Mouse (Mus musculus): ENCODE results near the gene Farp1. TPM values are rescaled to one million over a fixed set of nuclear protein-coding genes. Genes with fewer than 3 reads are reported as not detected.

Gene Farp1
- polyA plus RNA-seq, 1 experiment from 2014 or later, result 8.8 TPM

DNA sequence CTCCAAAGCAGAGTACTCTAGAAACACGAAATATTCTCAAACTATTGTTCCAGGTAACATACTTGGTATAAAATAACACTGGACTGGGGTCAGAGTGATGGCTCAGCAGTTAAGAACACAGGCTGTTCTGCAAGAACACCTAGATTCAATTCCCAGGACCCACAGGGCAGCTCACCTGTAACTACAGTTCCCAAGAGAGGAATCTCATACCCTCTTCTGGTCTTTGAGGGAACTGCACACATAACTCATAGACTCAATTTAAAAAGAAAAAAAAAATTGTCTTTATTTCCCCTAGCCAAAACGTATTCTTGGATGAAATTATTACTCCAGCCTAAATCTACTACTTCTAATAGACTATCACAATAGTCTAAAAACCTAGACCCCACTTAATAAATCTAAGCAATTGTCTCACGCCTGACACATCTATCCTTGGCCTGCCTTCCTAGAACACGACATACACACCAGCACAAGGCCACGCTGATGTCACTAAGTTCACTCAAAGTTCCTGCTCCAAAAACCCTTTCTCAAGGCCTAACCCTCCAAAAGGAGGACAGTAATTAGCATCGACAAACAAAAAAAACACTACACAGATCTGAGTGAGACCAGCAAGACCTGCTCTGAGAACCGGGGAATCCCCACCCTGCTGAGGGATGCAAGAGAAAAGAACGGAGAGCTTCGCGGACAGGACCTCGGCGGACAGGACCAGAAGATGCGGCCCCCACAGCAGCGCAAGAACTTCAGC is 250.6 kb downstream of the Farp1 start:
- Histone ChIP-seq H3K36me3 (peaks cover 83% of the 10 kb centered on the region), H3K9me3 (replicated peaks) (no peaks in the 10 kb centered on the region), H3K27ac (no peak overlapping the region), H3K4me3 (no peak overlapping the region), H3K9ac (no peak overlapping the region), H3K4me1 (no peaks in the 10 kb centered on the region), H3K4me2 (no peak overlapping the region), H3K27me3 (replicated peaks) (no peaks in the 10 kb centered on the region)
- WGBS (ENCODE audit: insufficient replicate concordance), result 92% methylated on average over 14 of the region's 14 CpGs
- no peak for ATAC-seq

GRCm38 (mm10) chr14:121291881-121292280 is 256.9 kb downstream of the Farp1 start:
- H3K9me3 ChIP-seq (replicated peaks), result no peaks in the 10 kb centered on the region
- H3K4me1 ChIP-seq, result no peaks in the 10 kb centered on the region
- H3K4me2 ChIP-seq, result no peak overlapping the region
- H3K27ac ChIP-seq, result no peak overlapping the region
- no peak overlapping the region for H3K9ac ChIP-seq
- H3K4me3 ChIP-seq, result no peak overlapping the region
- no peak for ATAC-seq
- no peaks in the 10 kb centered on the region for H3K27me3 ChIP-seq (replicated peaks)
- 90% methylated on average over 8 of the region's 8 CpGs for WGBS (ENCODE audit: insufficient replicate concordance)
- peaks cover 93% of the 10 kb centered on the region for H3K36me3 ChIP-seq

GRCm38 (mm10) chr14:121292391-121292790 is 257.4 kb downstream of the Farp1 start:
- no peak for ATAC-seq
- H3K9me3 ChIP-seq (replicated peaks), result no peaks in the 10 kb centered on the region

DNA sequence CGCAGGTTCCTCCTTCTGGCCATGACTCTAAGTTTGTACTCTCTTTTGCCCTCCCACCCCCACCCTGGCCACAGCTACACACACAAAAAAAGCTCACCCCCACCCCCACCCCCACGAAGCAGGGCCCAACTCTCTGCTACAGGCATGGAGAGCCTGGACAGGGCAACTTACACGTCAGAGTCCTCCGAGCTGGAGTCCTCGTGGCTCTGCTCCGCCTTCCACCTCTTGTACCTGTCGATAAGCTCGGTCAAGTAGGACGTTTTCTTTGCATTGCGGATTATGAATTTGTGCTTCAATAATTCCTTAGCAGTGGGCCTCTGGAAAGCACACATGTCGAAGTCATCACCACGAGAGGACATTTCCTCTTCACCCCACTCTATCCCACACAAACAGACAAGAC is 259.5 kb downstream of the Farp1 start:
- Histone ChIP-seq H3K9me3 (replicated peaks) (no peaks in the 10 kb centered on the region), H3K27ac (no peak overlapping the region), H3K4me2 (no peak overlapping the region), H3K27me3 (replicated peaks) (no peaks in the 10 kb centered on the region), H3K36me3 (peaks cover 98% of the 10 kb centered on the region), H3K4me3 (no peak overlapping the region), H3K4me1 (peaks cover 16% of the 10 kb centered on the region), H3K9ac (no peak overlapping the region)
- 85% methylated on average over 12 of the region's 12 CpGs for WGBS (ENCODE audit: insufficient replicate concordance)
- ATAC-seq, result no peak

More at GRCm38 (mm10) chr14:121292391-121292790, 257.4 kb downstream of the Farp1 start:
- H3K4me3 ChIP-seq, result no peak overlapping the region
- no peak overlapping the region for H3K4me2 ChIP-seq
- peaks cover 93% of the 10 kb centered on the region for H3K36me3 ChIP-seq
- 89% methylated on average over 3 of the region's 3 CpGs for WGBS (ENCODE audit: insufficient replicate concordance)
- H3K27ac ChIP-seq, result no peak overlapping the region
- H3K4me1 ChIP-seq, result no peaks in the 10 kb centered on the region
- H3K9ac ChIP-seq, result no peak overlapping the region
- no peaks in the 10 kb centered on the region for H3K27me3 ChIP-seq (replicated peaks)

DNA sequence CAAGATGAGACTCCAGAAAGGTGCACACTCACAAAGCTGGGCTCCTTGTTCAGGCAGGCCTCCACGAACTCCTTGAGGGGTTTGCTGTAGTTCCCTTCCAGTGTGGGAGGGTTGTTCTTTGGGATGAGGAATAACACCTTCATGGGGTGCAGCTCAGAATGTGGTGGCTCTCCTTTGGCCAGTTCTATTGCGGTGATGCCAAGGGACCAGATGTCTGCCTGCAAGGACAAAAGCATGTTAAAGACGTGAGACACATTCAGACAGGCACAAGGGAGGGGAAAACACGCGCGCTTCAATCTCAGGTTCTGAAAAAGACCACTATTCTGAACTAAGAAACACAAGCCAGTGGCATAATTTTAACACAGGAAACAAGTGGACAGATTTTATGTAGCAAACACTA is 262.1 kb downstream of the Farp1 start:
- Histone ChIP-seq H3K36me3 (peaks cover 98% of the 10 kb centered on the region), H3K9me3 (replicated peaks) (no peaks in the 10 kb centered on the region), H3K27ac (no peak overlapping the region), H3K9ac (no peak overlapping the region), H3K4me1 (peaks cover 18% of the 10 kb centered on the region), H3K4me2 (no peak overlapping the region), H3K4me3 (no peak overlapping the region), H3K27me3 (replicated peaks) (no peaks in the 10 kb centered on the region)
- WGBS (ENCODE audit: insufficient replicate concordance), result 91% methylated on average over 6 of the region's 6 CpGs
- no peak for ATAC-seq

GRCm38 (mm10) chr14:121298537-121298936 is 263.5 kb downstream of the Farp1 start:
- ATAC-seq, result peak; percentile 59
- peaks cover 18% of the 10 kb centered on the region for H3K4me1 ChIP-seq
- H3K4me3 ChIP-seq, result no peak overlapping the region
- WGBS (ENCODE audit: insufficient replicate concordance), result 52% methylated on average over 5 of the region's 5 CpGs
- H3K4me2 ChIP-seq, result no peak overlapping the region
- no peaks in the 10 kb centered on the region for H3K27me3 ChIP-seq (replicated peaks)
- H3K36me3 ChIP-seq, result peaks cover 94% of the 10 kb centered on the region
- H3K9me3 ChIP-seq (replicated peaks), result no peaks in the 10 kb centered on the region
- no peak overlapping the region for H3K9ac ChIP-seq
- 0 out of 2 replicates have a peak overlapping the region, but pooled peaks have one; percentile 5 for H3K27ac ChIP-seq

DNA sequence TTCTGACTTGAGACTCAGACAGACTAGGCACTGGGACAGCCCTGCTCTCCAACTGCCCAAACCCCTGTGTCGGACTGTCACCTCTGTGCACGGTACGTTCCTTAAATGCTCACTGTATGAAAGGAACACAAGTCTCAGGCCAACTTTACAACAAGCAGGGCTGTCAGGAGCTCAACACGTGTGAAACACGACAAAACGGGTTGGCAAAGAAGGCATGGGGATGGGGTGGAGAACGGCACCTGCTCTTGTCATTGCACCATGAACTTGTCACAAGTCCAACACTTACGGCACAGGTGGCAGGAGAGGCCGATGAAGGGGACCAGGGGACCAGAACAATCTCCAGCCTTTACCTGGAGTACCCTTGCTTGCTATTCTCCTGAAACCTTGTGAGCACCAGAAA is 264.1 kb downstream of the Farp1 start:
- H3K27ac ChIP-seq, result 0 out of 2 replicates have a peak overlapping the region, but pooled peaks have one; percentile 5
- H3K9me3 ChIP-seq (replicated peaks), result no peaks in the 10 kb centered on the region
- no peak overlapping the region for H3K4me3 ChIP-seq
- peaks cover 89% of the 10 kb centered on the region for H3K36me3 ChIP-seq
- 0 out of 2 replicates have a peak, but pooled peaks have one; percentile 2 for ATAC-seq
- 91% methylated on average over 9 of the region's 9 CpGs for WGBS (ENCODE audit: insufficient replicate concordance)
- H3K27me3 ChIP-seq (replicated peaks), result no peaks in the 10 kb centered on the region
- no peak overlapping the region for H3K4me2 ChIP-seq
- peaks cover 18% of the 10 kb centered on the region for H3K4me1 ChIP-seq
- H3K9ac ChIP-seq, result no peak overlapping the region

DNA sequence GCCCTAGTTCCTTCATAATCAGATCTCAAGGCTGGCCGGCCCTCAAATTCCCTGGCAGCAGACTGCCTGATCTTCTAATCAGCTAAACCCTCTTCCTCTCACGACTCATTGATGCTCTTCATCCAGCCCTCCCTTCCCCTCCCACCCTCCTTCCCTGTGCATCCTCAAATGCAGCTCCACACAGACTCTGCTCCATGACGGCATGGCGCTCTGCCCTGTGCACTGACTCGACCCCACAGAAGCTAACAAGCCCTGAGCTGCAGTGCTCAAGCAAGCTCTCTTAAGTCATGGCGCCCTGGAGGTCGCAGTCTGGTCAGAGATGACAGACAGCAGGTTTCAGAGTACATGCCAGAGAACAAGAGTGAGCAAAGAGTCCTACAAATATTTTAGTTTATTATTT is 269.5 kb downstream of the Farp1 start:
- no peaks in the 10 kb centered on the region for H3K27me3 ChIP-seq (replicated peaks)
- H3K9me3 ChIP-seq (replicated peaks), result no peaks in the 10 kb centered on the region
- H3K4me1 ChIP-seq, result peaks cover 10% of the 10 kb centered on the region
- H3K36me3 ChIP-seq, result peaks cover 52% of the 10 kb centered on the region
- H3K9ac ChIP-seq, result no peak overlapping the region
- no peak overlapping the region for H3K4me2 ChIP-seq
- 0 out of 2 replicates have a peak, but pooled peaks have one; percentile 28 for ATAC-seq
- H3K27ac ChIP-seq, result no peak overlapping the region
- no peak overlapping the region for H3K4me3 ChIP-seq
- WGBS (ENCODE audit: insufficient replicate concordance), result 57% methylated on average over 7 of the region's 7 CpGs

DNA sequence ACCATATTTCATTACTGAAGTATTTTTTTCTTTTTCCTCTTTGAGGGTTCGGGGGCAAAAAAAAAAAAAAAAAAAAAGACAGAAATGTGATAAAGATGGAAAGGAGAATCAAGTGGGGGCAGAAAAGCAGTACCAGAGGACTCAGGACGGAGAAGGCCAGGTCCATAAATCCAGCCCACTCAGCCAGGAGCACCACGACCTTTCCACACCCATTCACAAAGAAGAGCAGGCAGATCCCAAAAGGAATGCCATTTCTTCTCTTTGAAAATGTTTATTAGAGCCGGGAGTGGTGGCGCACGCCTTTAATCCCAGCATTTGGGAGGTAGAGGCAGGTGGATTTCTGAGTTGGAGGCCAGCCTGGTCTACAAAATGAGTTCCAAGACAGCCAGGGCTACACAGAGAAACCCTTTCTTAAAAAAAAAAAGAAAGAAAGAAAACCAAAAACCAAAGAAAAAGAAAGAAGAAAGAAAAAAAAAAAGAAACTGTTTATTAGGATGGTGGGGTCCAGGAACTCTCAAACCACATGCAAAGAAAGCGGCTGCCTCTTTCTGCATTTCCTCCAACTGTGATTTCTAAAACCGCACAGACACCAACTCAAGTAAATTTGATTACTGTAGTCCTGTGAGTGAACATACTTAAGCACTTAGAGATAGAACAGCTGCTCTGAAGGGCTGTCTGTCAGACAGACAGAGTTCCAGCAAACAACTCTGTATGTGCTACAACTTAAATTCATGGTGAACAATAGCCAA is 270.5 kb downstream of the Farp1 start:
- H3K27ac ChIP-seq, result no peak overlapping the region
- H3K4me3 ChIP-seq, result no peak overlapping the region
- no peak for ATAC-seq
- H3K36me3 ChIP-seq, result peaks cover 43% of the 10 kb centered on the region
- 77% methylated on average over 8 of the region's 8 CpGs for WGBS (ENCODE audit: insufficient replicate concordance)
- no peak overlapping the region for H3K9ac ChIP-seq
- H3K4me1 ChIP-seq, result peaks cover 18% of the 10 kb centered on the region
- no peaks in the 10 kb centered on the region for H3K9me3 ChIP-seq (replicated peaks)
- H3K4me2 ChIP-seq, result no peak overlapping the region
- H3K27me3 ChIP-seq (replicated peaks), result no peaks in the 10 kb centered on the region

DNA sequence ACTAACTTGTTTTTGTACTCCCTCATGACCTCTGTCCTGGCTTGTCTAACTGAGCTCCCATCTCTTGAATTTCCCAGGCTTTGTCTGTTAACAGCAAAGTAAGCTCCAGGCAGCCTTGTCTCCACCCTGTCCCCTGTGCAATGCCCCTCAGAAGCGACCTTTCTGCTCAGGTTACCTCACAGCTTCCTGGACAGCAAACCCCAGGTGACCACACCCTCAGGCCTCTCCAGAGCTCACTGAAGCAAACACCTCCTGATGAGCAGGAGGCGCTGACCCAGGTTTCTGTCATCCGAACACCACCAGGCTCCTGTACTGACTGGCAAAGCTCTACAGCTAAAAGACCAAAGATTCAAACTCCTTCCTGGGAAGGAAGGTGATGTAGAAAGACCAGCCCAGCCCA is 274.9 kb downstream of the Farp1 start:
- Histone ChIP-seq H3K9me3 (replicated peaks) (no peaks in the 10 kb centered on the region), H3K4me2 (no peak overlapping the region), H3K27me3 (replicated peaks) (no peaks in the 10 kb centered on the region), H3K36me3 (peaks cover 16% of the 10 kb centered on the region), H3K27ac (no peak overlapping the region), H3K9ac (no peak overlapping the region), H3K4me3 (no peak overlapping the region), H3K4me1 (peaks cover 45% of the 10 kb centered on the region)
- 63% methylated on average over 3 of the region's 3 CpGs for WGBS (ENCODE audit: insufficient replicate concordance)
- no peak for ATAC-seq

- H3K27ac ChIP-seq, result no peak overlapping the region
- no peak for ATAC-seq
- no peak overlapping the region for H3K4me2 ChIP-seq
- no peaks in the 10 kb centered on the region for H3K27me3 ChIP-seq (replicated peaks)
- WGBS (ENCODE audit: insufficient replicate concordance), result 55% methylated on average over 6 of the region's 6 CpGs
- H3K9ac ChIP-seq, result no peak overlapping the region
- peaks cover 16% of the 10 kb centered on the region for H3K36me3 ChIP-seq
- peaks cover 48% of the 10 kb centered on the region for H3K4me1 ChIP-seq
- H3K4me3 ChIP-seq, result no peak overlapping the region
- no peaks in the 10 kb centered on the region for H3K9me3 ChIP-seq (replicated peaks)
Observed at GRCm38 (mm10) chr14:121310325-121311080, 275.5 kb downstream of the Farp1 start.

DNA sequence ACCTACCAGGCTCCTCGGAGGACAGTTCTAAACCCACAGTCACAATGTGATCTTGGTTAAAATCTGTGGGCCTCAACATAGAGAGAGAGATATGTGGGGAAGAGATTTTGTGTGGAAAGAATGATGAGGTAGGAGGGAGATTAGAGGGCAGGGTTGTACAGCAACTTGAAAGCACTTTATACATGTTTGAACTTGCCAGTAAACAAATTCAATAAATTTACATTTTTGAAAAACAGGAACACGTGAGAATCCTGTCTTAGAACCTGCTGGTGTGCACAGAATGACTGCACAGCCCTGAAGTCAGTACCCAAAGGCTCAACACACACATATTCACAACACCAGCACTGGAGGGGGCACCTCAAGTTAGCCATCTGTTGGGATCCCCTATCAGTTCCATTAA is 276.1 kb downstream of the Farp1 start:
- H3K27me3 ChIP-seq (replicated peaks), result no peaks in the 10 kb centered on the region

More for the DNA sequence above, 276.1 kb downstream of the Farp1 start:
- peaks cover 16% of the 10 kb centered on the region for H3K36me3 ChIP-seq
- H3K4me3 ChIP-seq, result no peak overlapping the region
- H3K9ac ChIP-seq, result no peak overlapping the region
- H3K4me2 ChIP-seq, result no peak overlapping the region
- 65% methylated on average over 2 of the region's 2 CpGs for WGBS (ENCODE audit: insufficient replicate concordance)
- ATAC-seq, result no peak
- H3K9me3 ChIP-seq (replicated peaks), result no peaks in the 10 kb centered on the region
- no peak overlapping the region for H3K27ac ChIP-seq
- H3K4me1 ChIP-seq, result peaks cover 54% of the 10 kb centered on the region
